Mouse (Mus musculus) embryonic fibroblast, embryonic 13.5 days (primary cell): ENCODE results near the gene Cdk17.

ENCODE experiments used
- CTCF ChIP-seq: IDR thresholded peaks from 2 replicates; pipeline ENCODE4 v1.5.1; 2011; ENCODE audit warnings: mild to moderate bottlenecking, control low read depth, low read length, moderate library complexity, borderline replicate concordance; ENCODE audit not compliant: insufficient read depth
- POLR2A ChIP-seq: IDR thresholded peaks from 2 replicates; pipeline ENCODE4 v1.6.1; 2011; ENCODE audit warnings: low read depth, mild to moderate bottlenecking, control low read depth, low read length, moderate library complexity

- TF ChIP-seq CTCF: no peak
- no peak for TF ChIP-seq POLR2A
Measured at GRCm38 (mm10) chr10:93146601-93147000, 14.1 kb upstream of the Cdk17 start.
